Mouse (Mus musculus) liver, embryonic 15.5 days (tissue): Measurements from ENCODE around the gene Fam219a. TPM values are rescaled to one million over a fixed set of nuclear protein-coding genes. Genes with fewer than 3 reads are reported as not detected.

Experiments used
- ATAC-seq: fragments of 200-750 bp; cut with Nextera tagmentation; 2 replicates; pipeline ENCODE4 v1.8.0; 2017; ENCODE audit warnings: moderate number of reproducible peaks, mild to moderate bottlenecking, moderate library complexity; ENCODE audit not compliant: insufficient read depth
- H3K27ac ChIP-seq: fragments of 300-500 bp; sonication (generic); replicated peaks from 2 replicates; pipeline ENCODE4 v1.5.1; 2015; ENCODE audit warnings: mild to moderate bottlenecking, inconsistent platforms
- H3K27me3 ChIP-seq: fragments of 300-500 bp; sonication (generic); 2 replicates; pipeline ENCODE4 v1.6.1; 2015; ENCODE audit warnings: mild to moderate bottlenecking, inconsistent platforms
- H3K36me3 ChIP-seq: fragments of 300-500 bp; sonication (generic); replicated peaks from 2 replicates; pipeline ENCODE4 v1.6.1; 2015; ENCODE audit warnings: moderate library complexity, mild to moderate bottlenecking, inconsistent platforms
- H3K4me1 ChIP-seq: fragments of 300-500 bp; sonication (generic); replicated peaks from 2 replicates; pipeline ENCODE4 v1.6.1; 2015; ENCODE audit warnings: inconsistent platforms
- H3K4me2 ChIP-seq: fragments of 300-500 bp; sonication (generic); 2 replicates; pipeline ENCODE4 v1.6.1; 2015; ENCODE audit warnings: moderate library complexity, mild to moderate bottlenecking, inconsistent platforms
- H3K4me3 ChIP-seq: fragments of 300-500 bp; sonication (generic); replicated peaks from 2 replicates; pipeline ENCODE4 v1.5.1; 2015; ENCODE audit warnings: mild to moderate bottlenecking, inconsistent platforms
- H3K9ac ChIP-seq: fragments of 300-500 bp; sonication (generic); 2 replicates; pipeline ENCODE4 v1.6.1; 2015; ENCODE audit warnings: moderate library complexity, mild to moderate bottlenecking, inconsistent platforms
- H3K9me3 ChIP-seq: fragments of 300-500 bp; sonication (generic); replicated peaks from 2 replicates; pipeline ENCODE4 v1.6.1; 2016; ENCODE audit warnings: inconsistent platforms
- WGBS: fragments of 180-500 bp; shearing (Covaris S2); methylation state at CpG from one replicate; pipeline ENCODE4 v1.1.7; 2015; ENCODE audit warnings: mixed read lengths; ENCODE audit not compliant: insufficient replicate concordance; 5-methylcytosine and 5-hydroxymethylcytosine counted together
- polyA plus RNA-seq: library from polyadenylated mRNA; unstranded; fragments of >200 nt; fragmentation: Nextera tagmentation; extraction: Ambion mirVana; gene quantifications from 2 replicates; pipeline ENCODE4 v1.2.1, GENCODE M21; 2015

Gene Fam219a
- polyA plus RNA-seq, 1 experiment from 2014 or later, result 0.48 TPM

GRCm38 (mm10) chr4:41494378-41494777 is 75.0 kb downstream of the Fam219a start:
- Histone ChIP-seq H3K4me1 (peaks cover 29% of the 10 kb centered on the region), H3K9me3 (no peaks in the 10 kb centered on the region), H3K4me3 (no peak overlapping the region), H3K27me3 (peaks cover 51% of the 10 kb centered on the region), H3K9ac (no peak overlapping the region), H3K4me2 (no peak overlapping the region), H3K27ac (no peak overlapping the region), H3K36me3 (no peaks in the 10 kb centered on the region)
- 21% methylated on average over 3 of the region's 3 CpGs for WGBS
- peak; percentile 68 for ATAC-seq

DNA sequence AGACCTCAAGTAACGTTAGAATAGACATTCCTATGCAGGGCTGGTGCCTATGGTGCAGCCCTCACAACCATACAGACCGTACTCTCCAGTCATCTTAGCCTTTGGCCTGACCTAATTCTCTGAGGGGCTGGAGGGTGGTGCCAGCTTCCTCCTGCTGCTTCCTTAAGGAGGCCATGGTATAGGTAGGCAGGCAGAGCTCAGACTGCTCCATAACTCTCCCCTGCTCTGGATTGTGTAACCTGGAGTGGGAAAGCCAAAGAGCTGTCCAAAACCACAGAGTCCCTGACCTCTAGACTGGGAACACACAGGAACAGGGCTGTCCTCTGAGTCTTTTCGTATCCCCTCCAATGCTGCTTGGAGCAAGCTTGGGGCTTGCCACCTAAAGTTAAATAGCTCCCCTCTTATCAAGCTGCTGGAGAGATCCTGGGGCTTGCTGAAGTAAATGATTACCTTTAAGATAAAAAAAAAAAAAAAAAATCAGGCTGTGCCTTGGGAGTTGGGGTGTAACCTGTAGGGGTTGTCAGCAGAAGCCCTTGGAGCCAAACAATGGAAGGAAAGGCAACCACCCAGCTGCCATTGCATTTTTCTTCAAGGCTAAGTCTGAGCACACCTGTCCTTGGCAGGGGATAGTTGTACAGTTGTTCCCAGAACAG is 75.7 kb downstream of the Fam219a start:
- H3K9ac ChIP-seq, result no peak overlapping the region
- H3K4me1 ChIP-seq, result peaks cover 24% of the 10 kb centered on the region
- H3K27me3 ChIP-seq, result peaks cover 44% of the 10 kb centered on the region
- WGBS, result 48% methylated on average over 3 of the region's 3 CpGs
- no peaks in the 10 kb centered on the region for H3K9me3 ChIP-seq
- no peak overlapping the region for H3K4me3 ChIP-seq
- no peak overlapping the region for H3K27ac ChIP-seq
- H3K4me2 ChIP-seq, result no peak overlapping the region
- ATAC-seq, result no peak; the same call in 1 of the 2 replicates
- no peaks in the 10 kb centered on the region for H3K36me3 ChIP-seq

DNA sequence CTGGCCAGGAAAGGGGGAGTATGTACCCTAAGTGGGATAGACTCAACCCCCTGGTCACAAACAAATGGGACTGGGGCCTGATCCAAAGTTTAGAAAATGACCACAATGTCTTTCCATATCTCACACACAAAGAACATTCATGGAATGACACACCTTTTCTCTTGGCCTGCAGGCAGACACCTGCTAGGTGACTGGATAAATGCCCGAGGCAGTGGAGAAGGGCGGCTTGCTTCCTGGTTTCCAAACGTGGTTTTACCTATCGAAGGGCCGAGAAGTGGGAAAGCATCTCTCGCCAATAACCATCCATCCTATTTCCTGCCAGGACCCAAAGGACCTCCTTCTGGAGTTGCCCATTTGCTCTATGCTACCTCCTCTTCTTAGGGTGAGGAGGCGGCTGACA is 76.4 kb downstream of the Fam219a start:
- peaks cover 17% of the 10 kb centered on the region for H3K4me1 ChIP-seq
- no peak overlapping the region for H3K4me3 ChIP-seq
- peaks cover 37% of the 10 kb centered on the region for H3K27me3 ChIP-seq
- WGBS, result 57% methylated on average over 7 of the region's 7 CpGs
- H3K9me3 ChIP-seq, result no peaks in the 10 kb centered on the region
- no peaks in the 10 kb centered on the region for H3K36me3 ChIP-seq
- no peak overlapping the region for H3K9ac ChIP-seq
- ATAC-seq, result no peak
- H3K4me2 ChIP-seq, result no peak overlapping the region
- H3K27ac ChIP-seq, result no peak overlapping the region

- Histone ChIP-seq H3K36me3 (peaks cover 3% of the 10 kb centered on the region; the same call in 1 of the 2 replicates), H3K4me2 (no peak overlapping the region), H3K27ac (no peak overlapping the region), H3K27me3 (no peaks in the 10 kb centered on the region), H3K4me1 (no peaks in the 10 kb centered on the region), H3K9ac (no peak overlapping the region), H3K4me3 (no peak overlapping the region), H3K9me3 (no peaks in the 10 kb centered on the region)
- 69% methylated on average over 6 of the region's 6 CpGs for WGBS
- ATAC-seq, result no peak
Measured at GRCm38 (mm10) chr4:41481601-41482017, 87.7 kb downstream of the Fam219a start.

- H3K9me3 ChIP-seq, result no peaks in the 10 kb centered on the region
- H3K4me1 ChIP-seq, result no peaks in the 10 kb centered on the region
- no peaks in the 10 kb centered on the region for H3K27me3 ChIP-seq
- peaks cover 3% of the 10 kb centered on the region; the same call in 1 of the 2 replicates for H3K36me3 ChIP-seq
- no peak overlapping the region for H3K4me2 ChIP-seq
- WGBS, result 68% methylated on average over 8 of the region's 8 CpGs
- H3K27ac ChIP-seq, result no peak overlapping the region
- H3K4me3 ChIP-seq, result no peak overlapping the region
- ATAC-seq, result no peak
- no peak overlapping the region for H3K9ac ChIP-seq
Measured at GRCm38 (mm10) chr4:41480254-41480653, 89.1 kb downstream of the Fam219a start.

DNA sequence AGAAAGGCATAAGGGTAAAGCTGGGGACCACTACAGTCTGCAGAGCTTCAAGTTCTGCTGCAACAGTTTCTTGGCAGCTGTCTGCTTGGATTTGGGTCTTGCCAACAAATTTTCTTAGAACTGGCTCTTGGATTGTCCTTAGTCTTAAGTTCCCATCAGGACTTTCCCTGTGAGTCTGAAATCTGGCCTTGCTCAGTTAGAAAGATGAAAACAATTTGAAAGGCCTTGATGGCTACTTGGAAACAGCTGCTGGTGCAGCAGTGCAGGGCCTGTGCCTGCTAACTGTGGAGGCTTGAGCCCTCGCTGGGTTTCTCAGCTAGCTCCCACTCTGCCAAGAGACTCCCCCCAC is 89.9 kb downstream of the Fam219a start:
- H3K9me3 ChIP-seq, result no peaks in the 10 kb centered on the region
- no peaks in the 10 kb centered on the region for H3K4me1 ChIP-seq
- H3K27me3 ChIP-seq, result no peaks in the 10 kb centered on the region
- H3K36me3 ChIP-seq, result peaks cover 3% of the 10 kb centered on the region; the same call in 1 of the 2 replicates
- no peak overlapping the region for H3K4me2 ChIP-seq
- H3K4me3 ChIP-seq, result no peak overlapping the region
- H3K9ac ChIP-seq, result no peak overlapping the region
- WGBS, result 76% methylated on average over 1 of the region's 1 CpGs
- no peak overlapping the region for H3K27ac ChIP-seq
- ATAC-seq, result no peak

GRCm38 (mm10) chr4:41478751-41479455 is 90.4 kb downstream of the Fam219a start:
- no peak overlapping the region for H3K27ac ChIP-seq
- WGBS, result 60% methylated on average over 4 of the region's 4 CpGs
- H3K4me2 ChIP-seq, result no peak overlapping the region
- peaks cover 3% of the 10 kb centered on the region; the same call in 1 of the 2 replicates for H3K36me3 ChIP-seq
- ATAC-seq, result no peak
- no peaks in the 10 kb centered on the region for H3K4me1 ChIP-seq
- H3K9ac ChIP-seq, result no peak overlapping the region
- H3K4me3 ChIP-seq, result no peak overlapping the region
- H3K27me3 ChIP-seq, result no peaks in the 10 kb centered on the region
- no peaks in the 10 kb centered on the region for H3K9me3 ChIP-seq

DNA sequence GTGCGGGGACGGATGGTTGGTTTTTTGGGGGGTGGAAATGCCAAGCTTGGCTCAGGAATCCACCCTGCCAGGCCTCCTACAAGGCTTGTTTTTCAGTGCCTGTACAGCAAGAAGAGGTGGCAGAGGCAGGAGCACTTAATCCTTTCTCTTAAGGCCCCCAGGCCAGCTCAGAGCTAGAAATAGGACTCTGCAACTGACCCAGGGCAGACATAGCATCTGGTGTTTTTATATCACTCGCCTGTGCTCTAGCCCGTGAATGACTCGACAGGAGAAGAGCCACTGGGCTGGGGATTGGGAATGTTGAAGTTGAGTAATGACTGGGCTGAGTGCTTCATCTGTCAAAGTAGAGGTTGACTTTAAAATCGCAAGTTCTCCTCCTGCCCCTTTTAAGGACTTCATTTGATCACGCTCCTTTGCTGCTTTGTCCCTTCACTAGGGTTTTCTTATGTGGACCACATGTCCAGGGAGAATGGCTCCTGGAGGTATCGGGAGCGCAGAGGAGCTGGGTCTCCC is 91.6 kb downstream of the Fam219a start:
- Histone ChIP-seq H3K9ac (no peak overlapping the region), H3K27ac (no peak overlapping the region), H3K4me1 (no peaks in the 10 kb centered on the region), H3K4me2 (no peak overlapping the region), H3K27me3 (no peaks in the 10 kb centered on the region), H3K9me3 (no peaks in the 10 kb centered on the region), H3K4me3 (no peak overlapping the region), H3K36me3 (peaks cover 3% of the 10 kb centered on the region; the same call in 1 of the 2 replicates)
- ATAC-seq, result no peak
- WGBS, result 75% methylated on average over 9 of the region's 9 CpGs

GRCm38 (mm10) chr4:41471384-41471689 is 98.0 kb downstream of the Fam219a start:
- H3K4me1 ChIP-seq, result no peaks in the 10 kb centered on the region
- no peaks in the 10 kb centered on the region for H3K9me3 ChIP-seq
- no peak overlapping the region for H3K4me2 ChIP-seq
- no peak overlapping the region for H3K9ac ChIP-seq
- H3K27me3 ChIP-seq, result no peaks in the 10 kb centered on the region
- H3K36me3 ChIP-seq, result no peaks in the 10 kb centered on the region
- H3K4me3 ChIP-seq, result no peak overlapping the region
- no peak for ATAC-seq
- no peak overlapping the region for H3K27ac ChIP-seq
- 77% methylated on average over 1 of the region's 1 CpGs for WGBS

DNA sequence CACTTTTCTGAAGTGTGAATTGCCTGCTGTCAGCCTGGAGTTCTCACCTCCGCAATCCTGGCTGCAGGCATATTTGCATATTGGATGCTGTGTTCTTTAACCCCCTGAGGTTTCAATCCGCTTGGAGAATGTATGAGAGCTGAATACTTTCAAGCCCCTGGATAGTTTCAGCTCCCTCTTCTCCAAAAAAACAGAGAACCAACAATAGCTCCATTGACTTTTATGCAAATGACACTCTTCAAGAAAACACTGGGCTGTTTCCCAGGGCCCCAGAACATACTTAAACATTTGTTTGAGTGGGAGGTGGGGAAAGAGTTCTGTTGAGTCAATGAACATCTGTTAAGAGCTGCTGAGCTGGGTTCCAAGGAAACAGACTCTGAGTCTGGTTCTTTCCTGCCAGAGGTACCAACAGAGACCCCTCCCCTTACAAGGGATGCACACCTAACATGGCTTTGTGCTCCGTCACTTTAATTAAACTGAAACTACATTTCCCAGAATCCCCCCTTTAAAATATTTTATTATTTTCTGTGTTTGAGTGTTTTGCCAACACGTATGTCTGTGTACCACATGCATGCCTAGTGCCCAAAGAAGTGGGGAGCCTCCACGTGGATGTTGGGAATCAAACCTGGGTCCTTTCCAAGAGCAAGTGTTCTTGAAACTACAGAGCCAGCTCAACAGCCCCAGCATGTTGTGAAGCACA is 98.5 kb downstream of the Fam219a start:
- Histone ChIP-seq H3K9ac (no peak overlapping the region), H3K27me3 (no peaks in the 10 kb centered on the region), H3K4me1 (peaks cover 2% of the 10 kb centered on the region; the same call in 1 of the 2 replicates), H3K27ac (no peak overlapping the region), H3K4me3 (no peak overlapping the region), H3K9me3 (no peaks in the 10 kb centered on the region), H3K4me2 (no peak overlapping the region), H3K36me3 (no peaks in the 10 kb centered on the region)
- WGBS, result 58% methylated on average over 5 of the region's 5 CpGs
- no peak for ATAC-seq

DNA sequence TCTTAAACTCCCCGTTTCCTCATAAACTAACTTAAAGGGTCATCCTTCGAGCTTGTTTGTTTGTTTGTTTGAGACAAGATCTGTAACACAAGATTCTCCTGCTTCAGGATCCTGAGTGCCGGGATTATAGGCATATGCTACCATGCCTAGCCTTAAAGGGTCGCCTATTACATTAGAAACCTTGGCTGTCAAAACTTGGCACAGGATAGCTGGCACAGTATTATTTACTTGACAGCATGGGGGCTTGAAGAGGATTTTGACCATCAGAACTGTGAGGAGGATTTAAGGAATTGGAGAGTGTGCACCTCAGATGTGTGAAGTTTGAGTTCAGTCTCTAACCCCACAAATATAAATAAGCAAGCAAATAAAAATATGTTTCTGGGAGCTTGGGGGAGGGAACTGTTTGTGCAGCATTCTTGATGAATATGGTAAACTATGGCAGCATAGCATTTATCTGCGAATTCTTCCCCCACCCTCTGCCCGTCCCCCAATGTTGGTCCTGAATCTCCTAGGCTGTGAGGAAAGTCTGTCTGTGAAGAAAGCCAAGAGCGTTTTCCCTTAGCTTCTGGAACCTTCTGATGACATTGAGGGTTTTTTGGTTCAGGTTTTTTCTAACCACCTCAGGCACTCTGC is 99.2 kb downstream of the Fam219a start:
- H3K36me3 ChIP-seq, result no peaks in the 10 kb centered on the region
- no peak for ATAC-seq
- no peak overlapping the region for H3K27ac ChIP-seq
- H3K4me1 ChIP-seq, result peaks cover 9% of the 10 kb centered on the region
- H3K4me2 ChIP-seq, result no peak overlapping the region
- H3K4me3 ChIP-seq, result no peak overlapping the region
- no peaks in the 10 kb centered on the region for H3K27me3 ChIP-seq
- 62% methylated on average over 7 of the region's 7 CpGs for WGBS
- H3K9me3 ChIP-seq, result no peaks in the 10 kb centered on the region
- H3K9ac ChIP-seq, result no peak overlapping the region
